Mouse (Mus musculus) forebrain, embryonic 14.5 days (tissue): ENCODE measurements around the gene Lgr6. TPM values are rescaled to one million over a fixed set of nuclear protein-coding genes. Genes with fewer than 3 reads are reported as not detected.

ENCODE experiments used
- polyA plus RNA-seq: library from polyadenylated mRNA; unstranded; fragments of >200 nt; fragmentation: Nextera tagmentation; extraction: Ambion mirVana; gene quantifications from 2 replicates; pipeline ENCODE4 v1.2.1, GENCODE M21; 2014

The Lgr6 gene
- polyA plus RNA-seq, 1 experiment from 2014 or later: 0.48 TPM

Other genes starting within 250 kb of the Lgr6 start
- 9.4 and 14.9 TPM in 2 replicates for gene Ppp1r12b, start 149.3 kb downstream of the Lgr6 start, polyA plus RNA-seq
- gene Ube2t, start 142.7 kb downstream of the Lgr6 start, polyA plus RNA-seq: 27.5 and 33.8 TPM in 2 replicates
- gene Ptpn7, start 27.4 kb upstream of the Lgr6 start, polyA plus RNA-seq: 0.32 and 0.57 TPM in 2 replicates
- 213 and 251 TPM in 2 replicates for gene Arl8a, start 41.5 kb upstream of the Lgr6 start, polyA plus RNA-seq
- 0.24 and 0.33 TPM in 2 replicates for gene Gpr37l1, start 62.4 kb upstream of the Lgr6 start, polyA plus RNA-seq
- gene Elf3, start 153.3 kb upstream of the Lgr6 start, polyA plus RNA-seq: 0.13 and 0.14 TPM in 2 replicates
- 81.4 and 88.9 TPM in 2 replicates for gene Rnpep, start 178.8 kb upstream of the Lgr6 start, polyA plus RNA-seq
- gene Timm17a, start 208.5 kb upstream of the Lgr6 start, polyA plus RNA-seq: 148 and 156 TPM in 2 replicates
- gene Lmod1, start 219.5 kb upstream of the Lgr6 start, polyA plus RNA-seq: 0.17 and 0.30 TPM in 2 replicates